Mouse (Mus musculus) stomach, embryonic 16.5 days (tissue): ENCODE data around the gene Lxn. TPM values are rescaled to one million over a fixed set of nuclear protein-coding genes. Genes with fewer than 3 reads are reported as not detected.

ENCODE experiments used
- ATAC-seq: fragments of 200-750 bp; cut with Nextera tagmentation; 2 replicates; pipeline ENCODE4 v1.8.0; 2017; ENCODE audit warnings: moderate number of reproducible peaks, moderate TSS enrichment; ENCODE audit not compliant: insufficient read depth, low FRiP score
- H3K27ac ChIP-seq: fragments of 300-500 bp; sonication (generic); 2 replicates; pipeline ENCODE4 v1.5.1; 2014; ENCODE audit warnings: low read length
- H3K27me3 ChIP-seq: fragments of 300-500 bp; sonication (generic); 2 replicates; pipeline ENCODE4 v1.6.1; 2014; ENCODE audit warnings: low read length, control low read depth, mixed read lengths; ENCODE audit not compliant: control insufficient read depth, insufficient read depth
- H3K36me3 ChIP-seq: fragments of 300-500 bp; sonication (generic); 2 replicates; pipeline ENCODE4 v1.6.1; 2014; ENCODE audit warnings: low read length; ENCODE audit not compliant: control insufficient read depth, insufficient read depth
- H3K4me1 ChIP-seq: fragments of 300-500 bp; sonication (generic); 2 replicates; pipeline ENCODE4 v1.6.1; 2014; ENCODE audit warnings: low read length, control low read depth, mixed read lengths; ENCODE audit not compliant: control insufficient read depth, insufficient read depth
- H3K4me2 ChIP-seq: fragments of 300-500 bp; sonication (generic); 2 replicates; pipeline ENCODE4 v1.6.1; 2014; ENCODE audit warnings: low read depth, low read length, mixed read lengths
- H3K4me3 ChIP-seq: fragments of 300-500 bp; sonication (generic); replicated peaks from 2 replicates; pipeline ENCODE4 v1.5.1; 2014; ENCODE audit warnings: mild to moderate bottlenecking, low read length
- H3K9ac ChIP-seq: fragments of 300-500 bp; sonication (generic); 2 replicates; pipeline ENCODE4 v1.6.1; 2014; ENCODE audit warnings: low read length
- H3K9me3 ChIP-seq: fragments of 300-500 bp; sonication (generic); replicated peaks from 2 replicates; pipeline ENCODE4 v1.6.1; 2016; ENCODE audit warnings: low read length, control low read depth; ENCODE audit not compliant: control insufficient read depth
- WGBS: fragments of 180-500 bp; shearing (Covaris S2); extraction: QIAGEN DNeasy Blood & Tissue Kit; methylation state at CpG from one replicate; pipeline ENCODE4 v1.1.7; 2014; 5-methylcytosine and 5-hydroxymethylcytosine counted together
- polyA plus RNA-seq: library from polyadenylated mRNA; unstranded; fragments of >200 nt; fragmentation: Nextera tagmentation; extraction: Ambion mirVana; gene quantifications from 2 replicates; pipeline ENCODE4 v1.2.1, GENCODE M21; 2015

The Lxn gene
- polyA plus RNA-seq, 1 experiment from 2014 or later = 91.4 TPM

GRCm38 (mm10) chr3:67496310-67496709 lies 32.6 kb upstream of the Lxn start:
- no peaks in the 10 kb centered on the region; the same call in 1 of the 2 replicates for H3K9me3 ChIP-seq
- WGBS = 91% methylated on average over 10 of the region's 10 CpGs
- ATAC-seq = no peak
- H3K4me1 ChIP-seq = no peaks in the 10 kb centered on the region
- no peaks in the 10 kb centered on the region for H3K36me3 ChIP-seq
- no peak overlapping the region for H3K27ac ChIP-seq
- no peaks in the 10 kb centered on the region for H3K27me3 ChIP-seq
- no peak overlapping the region for H3K9ac ChIP-seq
- no peak overlapping the region for H3K4me3 ChIP-seq
- H3K4me2 ChIP-seq = no peak overlapping the region

GRCm38 (mm10) chr3:67493132-67493531 lies 29.4 kb upstream of the Lxn start:
- H3K9me3 ChIP-seq = no peaks in the 10 kb centered on the region
- H3K27ac ChIP-seq = no peak overlapping the region
- no peak overlapping the region for H3K9ac ChIP-seq
- no peaks in the 10 kb centered on the region for H3K4me1 ChIP-seq
- ATAC-seq = no peak
- H3K4me3 ChIP-seq = no peak overlapping the region
- 82% methylated on average over 8 of the region's 8 CpGs for WGBS
- H3K27me3 ChIP-seq = no peaks in the 10 kb centered on the region
- H3K36me3 ChIP-seq = no peaks in the 10 kb centered on the region
- H3K4me2 ChIP-seq = no peak overlapping the region

- Histone ChIP-seq H3K9ac (no peak overlapping the region), H3K27ac (no peak overlapping the region), H3K4me1 (no peaks in the 10 kb centered on the region), H3K9me3 (no peaks in the 10 kb centered on the region), H3K4me2 (no peak overlapping the region), H3K27me3 (no peaks in the 10 kb centered on the region), H3K36me3 (no peaks in the 10 kb centered on the region), H3K4me3 (no peak overlapping the region)
- no peak for ATAC-seq
- 75% methylated on average over 8 of the region's 8 CpGs for WGBS
Observed at GRCm38 (mm10) chr3:67492086-67492869, 28.6 kb upstream of the Lxn start.

- Histone ChIP-seq H3K36me3 (no peaks in the 10 kb centered on the region), H3K27ac (no peak overlapping the region), H3K4me3 (no peak overlapping the region), H3K27me3 (no peaks in the 10 kb centered on the region), H3K4me2 (no peak overlapping the region), H3K9ac (no peak overlapping the region), H3K9me3 (no peaks in the 10 kb centered on the region), H3K4me1 (no peaks in the 10 kb centered on the region)
- no peak for ATAC-seq
- 27% methylated on average over 4 of the region's 4 CpGs for WGBS
Observed at GRCm38 (mm10) chr3:67490156-67490555, 26.4 kb upstream of the Lxn start.

- no peaks in the 10 kb centered on the region for H3K4me1 ChIP-seq
- H3K36me3 ChIP-seq = no peaks in the 10 kb centered on the region
- no peaks in the 10 kb centered on the region for H3K9me3 ChIP-seq
- H3K27me3 ChIP-seq = no peaks in the 10 kb centered on the region
- H3K27ac ChIP-seq = no peak overlapping the region
- no peak overlapping the region for H3K4me3 ChIP-seq
- H3K4me2 ChIP-seq = no peak overlapping the region
- no peak for ATAC-seq
- 82% methylated on average over 2 of the region's 2 CpGs for WGBS
- H3K9ac ChIP-seq = no peak overlapping the region
Observed at GRCm38 (mm10) chr3:67485233-67485632, 21.5 kb upstream of the Lxn start.

GRCm38 (mm10) chr3:67482400-67482799 lies 18.7 kb upstream of the Lxn start:
- H3K4me1 ChIP-seq = no peaks in the 10 kb centered on the region
- H3K9me3 ChIP-seq = no peaks in the 10 kb centered on the region
- no peak overlapping the region for H3K4me3 ChIP-seq
- no peak overlapping the region for H3K27ac ChIP-seq
- H3K4me2 ChIP-seq = no peak overlapping the region
- H3K27me3 ChIP-seq = no peaks in the 10 kb centered on the region
- no peak overlapping the region for H3K9ac ChIP-seq
- H3K36me3 ChIP-seq = no peaks in the 10 kb centered on the region
- ATAC-seq = no peak
- 93% methylated on average over 10 of the region's 10 CpGs for WGBS

- H3K36me3 ChIP-seq = no peaks in the 10 kb centered on the region
- 89% methylated on average over 11 of the region's 11 CpGs for WGBS
- ATAC-seq = no peak
Observed at GRCm38 (mm10) chr3:67479806-67480205, 16.1 kb upstream of the Lxn start.

GRCm38 (mm10) chr3:67473438-67473837 lies 9.7 kb upstream of the Lxn start:
- Histone ChIP-seq H3K27ac (no peak overlapping the region), H3K9me3 (no peaks in the 10 kb centered on the region), H3K4me1 (no peaks in the 10 kb centered on the region), H3K36me3 (no peaks in the 10 kb centered on the region), H3K4me2 (no peak overlapping the region), H3K27me3 (no peaks in the 10 kb centered on the region), H3K9ac (no peak overlapping the region), H3K4me3 (no peak overlapping the region)
- 0 out of 2 replicates have a peak, but pooled peaks have one; percentile 62 for ATAC-seq
- WGBS = 85% methylated on average over 6 of the region's 6 CpGs

More at GRCm38 (mm10) chr3:67479806-67480205, 16.1 kb upstream of the Lxn start:
- H3K4me3 ChIP-seq = no peak overlapping the region
- no peak overlapping the region for H3K9ac ChIP-seq
- H3K9me3 ChIP-seq = no peaks in the 10 kb centered on the region
- H3K27ac ChIP-seq = no peak overlapping the region
- no peaks in the 10 kb centered on the region for H3K27me3 ChIP-seq
- H3K4me1 ChIP-seq = no peaks in the 10 kb centered on the region
- no peak overlapping the region for H3K4me2 ChIP-seq

- Histone ChIP-seq H3K4me3 (no peak overlapping the region), H3K27me3 (no peaks in the 10 kb centered on the region), H3K4me1 (no peaks in the 10 kb centered on the region), H3K27ac (no peak overlapping the region), H3K9ac (no peak overlapping the region), H3K4me2 (no peak overlapping the region), H3K36me3 (0 out of 2 replicates have a peak, but pooled peaks cover 5% of the 10 kb centered on the region), H3K9me3 (no peaks in the 10 kb centered on the region)
- 72% methylated on average over 4 of the region's 4 CpGs for WGBS
- ATAC-seq = no peak
Observed at GRCm38 (mm10) chr3:67471408-67472127, 7.8 kb upstream of the Lxn start.
